Comparison of ENCODE assay signal across 21 mouse cellular contexts in genomic region chr4:148622485-148622884, GRCm38 (mm10). TPM values are rescaled to one million over a fixed set of nuclear protein-coding genes. Genes with fewer than 3 reads are reported as not detected.
"Had no signal": no experiment of that assay in that cellular context is flagged by ENCODE, and none has a peak within 500 bp of the region (broad histone marks: within the 10 kb centered on the region; RNA-seq: fewer than 3 reads in every experiment).

No protein-coding gene starts in this region.

- H3K27ac ChIP-seq: macrophage; midbrain, embryonic 13.5 days; midbrain, embryonic 15.5 days; neural tube, embryonic 12.5 days; stomach, embryonic 15.5 days; stomach, postnatal 0 days had no signal

- H3K9ac ChIP-seq: lung, embryonic 14.5 days; midbrain, embryonic 13.5 days; midbrain, embryonic 15.5 days; neural tube, embryonic 12.5 days; stomach, embryonic 15.5 days had no signal

- DNase-seq: lung, adult 18-20 months; lung, embryonic 14.5 days; lung, postnatal 10 days; lung, postnatal 36 days; right cerebral cortex, postnatal 14 days; thymus, adult 2 months; thymus, postnatal 25 days; thymus, postnatal 4 days had no signal

- H3K27me3 ChIP-seq: megakaryocyte, embryonic 14.5 days; midbrain, embryonic 13.5 days; midbrain, embryonic 15.5 days; neural tube, embryonic 12.5 days; stomach, embryonic 15.5 days had no signal

- H3K4me3 ChIP-seq: megakaryocyte, embryonic 14.5 days; midbrain, embryonic 13.5 days; midbrain, embryonic 15.5 days; neural tube, embryonic 12.5 days; stomach, embryonic 15.5 days had no signal

RNA-seq across cellular contexts. Expression of gene Masp2, which starts 20.1 kb away (rescaled TPM):
- polyA plus RNA-seq: midbrain, postnatal 0 days had no signal

RNA-seq across cellular contexts. Expression of gene Gm572, which starts 20.6 kb away (rescaled TPM):
- total RNA-seq: megakaryocyte progenitor cell, adult 5-6 weeks; monocyte, adult 5-6 weeks had no signal
- polyA plus RNA-seq: lung, embryonic 14.5 days; lung, embryonic 16.5 days; macrophage; midbrain, embryonic 11.5 days; midbrain, embryonic 13.5 days; midbrain, embryonic 15.5 days; midbrain, postnatal 0 days; neural tube, embryonic 12.5 days; neural tube, embryonic 14.5 days had no signal
